In the genomic region with DNA sequence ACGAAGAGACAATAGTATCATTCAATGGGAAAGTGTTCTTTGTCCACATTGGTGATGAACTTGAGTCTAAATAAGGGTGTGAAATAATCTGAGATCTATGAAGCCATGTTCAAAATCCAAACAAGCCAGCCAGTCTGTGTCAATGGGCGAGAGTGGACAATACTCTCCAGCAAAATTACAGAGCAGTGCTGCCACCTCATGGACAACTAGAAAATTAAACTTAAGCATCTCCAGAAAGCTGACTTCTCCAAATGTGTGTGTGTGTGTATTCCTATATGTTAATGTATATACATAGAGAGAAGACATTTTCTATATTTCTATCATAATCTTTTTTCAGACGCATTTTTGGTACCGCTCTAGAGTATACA, we compare ENCODE assay signal across 9 mouse cellular contexts. TPM values are rescaled to one million over a fixed set of nuclear protein-coding genes. Genes with fewer than 3 reads are reported as not detected.
DNase-seq lines count a peak whose midpoint lies in the region; ATAC-seq and TF ChIP-seq lines count a peak whose summit lies in the region.
"Had no signal": no experiment of that assay in that cellular context is flagged by ENCODE, and none has a peak within 500 bp of the region (broad histone marks: within the 10 kb centered on the region; RNA-seq: fewer than 3 reads in every experiment).

No protein-coding gene starts in this region.

- peak; percentile 83 for ATAC-seq in embryonic facial prominence, embryonic 14.5 days (ENCODE audit: low read depth)
- ATAC-seq in hindbrain, embryonic 15.5 days (ENCODE audit: low FRiP score, low read depth) = peak; percentile 61; the same call in 1 of the 2 replicates
- ATAC-seq in limb, embryonic 13.5 days (ENCODE audit: low FRiP score, low read depth) = peak; percentile 44; the same call in 1 of the 2 replicates
- ATAC-seq in midbrain, postnatal 0 days (ENCODE audit: low FRiP score) = no peak
- ATAC-seq in stomach, embryonic 16.5 days (ENCODE audit: insufficient read depth, low FRiP score) = peak; percentile 53; the same call in 1 of the 2 replicates

- H3K36me3 ChIP-seq in embryonic facial prominence, embryonic 14.5 days (ENCODE audit: control insufficient read depth, insufficient read depth, low read length) = no peaks in the 10 kb centered on the region
- no peaks in the 10 kb centered on the region for H3K36me3 ChIP-seq in hindbrain, embryonic 15.5 days
- H3K36me3 ChIP-seq in limb, embryonic 13.5 days = no peaks in the 10 kb centered on the region
- no peaks in the 10 kb centered on the region for H3K36me3 ChIP-seq in midbrain, postnatal 0 days (ENCODE audit: insufficient read depth, low read length)
- no peaks in the 10 kb centered on the region for H3K36me3 ChIP-seq in stomach, embryonic 16.5 days (ENCODE audit: control insufficient read depth, insufficient read depth, low read length)
- H3K36me3 ChIP-seq: embryonic facial prominence, embryonic 15.5 days had no signal

- no peak overlapping the region for H3K4me2 ChIP-seq in embryonic facial prominence, embryonic 14.5 days (ENCODE audit: low read depth, low read length)
- H3K4me2 ChIP-seq in hindbrain, embryonic 15.5 days = no peak overlapping the region
- no peak overlapping the region for H3K4me2 ChIP-seq in limb, embryonic 13.5 days (replicated peaks)
- H3K4me2 ChIP-seq in midbrain, postnatal 0 days (ENCODE audit: low read depth, low read length, poor library complexity, severe bottlenecking) = no peak overlapping the region
- H3K4me2 ChIP-seq in stomach, embryonic 16.5 days (ENCODE audit: low read depth, low read length) = no peak overlapping the region
- H3K4me2 ChIP-seq: embryonic facial prominence, embryonic 15.5 days had no signal

- WGBS in embryonic facial prominence, embryonic 14.5 days = 33% methylated on average over 4 of the region's 4 CpGs
- WGBS in hindbrain, embryonic 15.5 days = 36% methylated on average over 4 of the region's 4 CpGs
- WGBS in limb, embryonic 13.5 days = 37% methylated on average over 4 of the region's 4 CpGs
- 39% methylated on average over 4 of the region's 4 CpGs for WGBS in midbrain, postnatal 0 days
- WGBS in stomach, embryonic 16.5 days = 32% methylated on average over 4 of the region's 4 CpGs

- TF ChIP-seq CTCF in left cerebral cortex, adult 2 months (IDR thresholded peaks at IDR 0.05) = peak; percentile 68
- TF ChIP-seq CTCF in midbrain, postnatal 0 days (IDR thresholded peaks at IDR 0.05) = peak; percentile 78

- H3K9ac ChIP-seq in embryonic facial prominence, embryonic 14.5 days (ENCODE audit: low read depth, low read length) = no peak overlapping the region
- H3K9ac ChIP-seq in hindbrain, embryonic 15.5 days = no peak overlapping the region
- no peak overlapping the region for H3K9ac ChIP-seq in limb, embryonic 13.5 days
- no peak overlapping the region for H3K9ac ChIP-seq in midbrain, postnatal 0 days (replicated peaks; ENCODE audit: low read length, poor library complexity, severe bottlenecking)
- no peak overlapping the region for H3K9ac ChIP-seq in stomach, embryonic 16.5 days (ENCODE audit: low read length)
- H3K9ac ChIP-seq: embryonic facial prominence, embryonic 15.5 days had no signal

- intact Hi-C loops in left cerebral cortex, adult 2 months (cut with DNase I) = loop anchor here (1.0 kb wide), 1 partner anchor 92 kb away; no protein-coding TSS in a partner anchor

- H3K4me3 ChIP-seq in left cerebral cortex, adult 2 months = no peak overlapping the region
- H3K4me3 ChIP-seq in embryonic facial prominence, embryonic 14.5 days (ENCODE audit: low read depth, low read length) = no peak overlapping the region
- no peak overlapping the region for H3K4me3 ChIP-seq in hindbrain, embryonic 15.5 days
- H3K4me3 ChIP-seq in limb, embryonic 13.5 days = no peak overlapping the region
- no peak overlapping the region for H3K4me3 ChIP-seq in midbrain, postnatal 0 days (ENCODE audit: low read depth, low read length)
- no peak overlapping the region for H3K4me3 ChIP-seq in stomach, embryonic 16.5 days (replicated peaks; ENCODE audit: low read length)
- H3K4me3 ChIP-seq: embryonic facial prominence, embryonic 15.5 days had no signal

- no peaks in the 10 kb centered on the region for H3K9me3 ChIP-seq in embryonic facial prominence, embryonic 14.5 days (ENCODE audit: control insufficient read depth, low read length)
- no peaks in the 10 kb centered on the region for H3K9me3 ChIP-seq in hindbrain, embryonic 15.5 days
- H3K9me3 ChIP-seq in limb, embryonic 13.5 days = no peaks in the 10 kb centered on the region
- no peaks in the 10 kb centered on the region for H3K9me3 ChIP-seq in midbrain, postnatal 0 days (ENCODE audit: low read length)
- no peaks in the 10 kb centered on the region for H3K9me3 ChIP-seq in stomach, embryonic 16.5 days (replicated peaks; ENCODE audit: control insufficient read depth, low read length)
- H3K9me3 ChIP-seq: embryonic facial prominence, embryonic 15.5 days had no signal

- no peak overlapping the region for H3K27ac ChIP-seq in left cerebral cortex, adult 2 months
- no peak overlapping the region for H3K27ac ChIP-seq in embryonic facial prominence, embryonic 14.5 days (replicated peaks; ENCODE audit: low read depth, low read length)
- H3K27ac ChIP-seq in hindbrain, embryonic 15.5 days (replicated peaks) = no peak overlapping the region
- H3K27ac ChIP-seq in limb, embryonic 13.5 days = no peak overlapping the region
- H3K27ac ChIP-seq in midbrain, postnatal 0 days (ENCODE audit: low read depth, low read length) = no peak overlapping the region
- no peak overlapping the region for H3K27ac ChIP-seq in stomach, embryonic 16.5 days (ENCODE audit: low read length)

- no peaks in the 10 kb centered on the region for H3K4me1 ChIP-seq in embryonic facial prominence, embryonic 14.5 days (ENCODE audit: control insufficient read depth, insufficient read depth, low read length)
- H3K4me1 ChIP-seq in hindbrain, embryonic 15.5 days (replicated peaks) = no peaks in the 10 kb centered on the region
- no peaks in the 10 kb centered on the region for H3K4me1 ChIP-seq in limb, embryonic 13.5 days
- no peaks in the 10 kb centered on the region for H3K4me1 ChIP-seq in midbrain, postnatal 0 days (ENCODE audit: insufficient read depth, low read length)
- no peaks in the 10 kb centered on the region for H3K4me1 ChIP-seq in stomach, embryonic 16.5 days (ENCODE audit: control insufficient read depth, insufficient read depth, low read length)

- H3K27me3 ChIP-seq in embryonic facial prominence, embryonic 14.5 days (replicated peaks; ENCODE audit: control insufficient read depth, insufficient read depth, low read length) = no peaks in the 10 kb centered on the region
- H3K27me3 ChIP-seq in hindbrain, embryonic 15.5 days = no peaks in the 10 kb centered on the region
- H3K27me3 ChIP-seq in limb, embryonic 13.5 days = no peaks in the 10 kb centered on the region
- H3K27me3 ChIP-seq in midbrain, postnatal 0 days (ENCODE audit: insufficient read depth, low read length) = no peaks in the 10 kb centered on the region
- H3K27me3 ChIP-seq in stomach, embryonic 16.5 days (ENCODE audit: control insufficient read depth, insufficient read depth, low read length) = no peaks in the 10 kb centered on the region
- H3K27me3 ChIP-seq: embryonic facial prominence, embryonic 15.5 days had no signal

- DNase-seq in left cerebral cortex, adult 2 months (ENCODE audit: extremely low spot score in 1 of 2, low spot score in 2 of 2) = peak; percentile 59 to 62
- DNase-seq in left cerebral cortex, adult 11 months (ENCODE audit: low spot score) = no peak
- DNase-seq in adrenal gland, postnatal 36 days = peak; percentile 39 to 78
- peak; percentile 84 for DNase-seq in embryonic facial prominence, embryonic 14.5 days (ENCODE audit: low spot score)
- peak; percentile 86 for DNase-seq in midbrain, postnatal 0 days (ENCODE audit: low spot score)

RNA-seq across cellular contexts. Expression of gene Cdk13, which starts 33.6 kb away (rescaled TPM):
- 10 to 100 TPM; 55.9 to 71.6 TPM for total RNA-seq in left cerebral cortex, adult 2 months (2021)
- total RNA-seq in adrenal gland, postnatal 36 days (2021) = 10 to 100 TPM; 48.3 to 55.1 TPM
- polyA plus RNA-seq in embryonic facial prominence, embryonic 14.5 days (2014; fragmentation: Nextera tagmentation; extraction: Ambion mirVana) = 18.7 and 20.3 TPM in 2 replicates
- polyA plus RNA-seq in hindbrain, embryonic 15.5 days (2015; fragmentation: Nextera tagmentation; extraction: Ambion mirVana) = 13.8 and 15.7 TPM in 2 replicates
- polyA plus RNA-seq in limb, embryonic 13.5 days (2015; fragmentation: Nextera tagmentation; extraction: Ambion mirVana) = 18.1 and 19.7 TPM in 2 replicates
- total RNA-seq in midbrain, postnatal 0 days (2014; rRNA removed) = 101 and 113 TPM in 2 replicates
- polyA plus RNA-seq in midbrain, postnatal 0 days (2015; fragmentation: Nextera tagmentation; extraction: Ambion mirVana) = 6.9 and 10.9 TPM in 2 replicates
- 9.8 and 12.9 TPM in 2 replicates for polyA plus RNA-seq in stomach, embryonic 16.5 days (2015; fragmentation: Nextera tagmentation; extraction: Ambion mirVana)
